Mouse (Mus musculus): ENCODE data around the gene Nt5dc3. TPM values are rescaled to one million over a fixed set of nuclear protein-coding genes. Genes with fewer than 3 reads are reported as not detected.

Nt5dc3 gene
- 6.1 TPM for polyA plus RNA-seq (2014; fragmentation: Illumina TruSeq; extraction: RNeasy Lipid Tissue Mini Kit (QIAGEN cat#74804))

DNA sequence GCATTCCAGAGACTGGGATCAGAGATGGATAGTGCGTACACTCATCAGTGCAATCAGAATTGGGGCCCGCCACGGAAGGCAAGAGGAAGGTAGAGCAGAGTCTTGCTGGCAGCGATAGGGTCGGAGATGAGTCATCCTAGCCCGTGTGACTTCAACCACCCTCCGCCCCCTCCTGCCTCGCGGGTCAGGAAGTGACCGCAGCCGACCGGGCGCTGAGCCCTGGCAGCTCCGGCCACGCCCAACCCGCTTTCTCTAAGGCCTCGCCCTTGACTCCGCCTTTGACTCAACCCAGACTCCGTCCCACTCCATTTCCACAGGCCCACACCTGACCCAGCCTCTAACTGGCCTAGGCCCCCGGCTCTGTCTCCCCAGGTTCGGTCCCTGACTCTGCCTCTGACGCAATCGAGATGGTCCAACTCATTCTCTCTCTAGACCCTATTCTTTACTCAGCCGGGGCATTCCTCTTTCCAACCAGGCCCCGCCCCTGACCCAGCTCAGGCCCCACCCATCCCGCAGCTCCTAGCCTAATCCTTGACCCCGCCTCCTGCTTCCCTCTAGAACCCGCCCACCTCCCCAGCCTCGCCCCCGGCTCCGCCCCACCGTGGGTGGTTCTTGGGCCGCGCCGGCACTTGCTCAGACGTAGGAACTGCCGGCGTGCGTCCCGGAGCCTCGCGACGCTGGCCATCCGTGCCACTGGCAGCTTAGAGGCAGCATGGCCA lies at the start of gene Nt5dc3:
Gene Nt5dc3 (plus strand): TSS at position 608 of the 719 bp plus-strand sequence.

GRCm38 (mm10) chr10:86763672-86764071 lies 15.1 kb upstream of the Nt5dc3 start, which contains the start of gene Gm49358:
Gene Gm49358 (plus strand): TSS chr10:86763972.

Other genes with a start within 250 kb of the Nt5dc3 start
- 2,850 TPM for gene Hsp90b1, start 73.5 kb upstream of the Nt5dc3 start, polyA plus RNA-seq (2014; fragmentation: Illumina TruSeq; extraction: RNeasy Lipid Tissue Mini Kit (QIAGEN cat#74804))
- 2.6 TPM for gene Ttc41, start 73.2 kb upstream of the Nt5dc3 start, polyA plus RNA-seq (2014; fragmentation: Illumina TruSeq; extraction: RNeasy Lipid Tissue Mini Kit (QIAGEN cat#74804))
- 7.6 TPM for gene Gm49358, start 15.0 kb upstream of the Nt5dc3 start, polyA plus RNA-seq (2014; fragmentation: Illumina TruSeq; extraction: RNeasy Lipid Tissue Mini Kit (QIAGEN cat#74804))
- gene Stab2, start 229.0 kb downstream of the Nt5dc3 start, polyA plus RNA-seq (2014; fragmentation: Illumina TruSeq; extraction: RNeasy Lipid Tissue Mini Kit (QIAGEN cat#74804)), result 0.34 TPM

Data from ovary, adult 10 weeks (tissue).